Mouse (Mus musculus): ENCODE measurements around the gene Fam166a. TPM values are rescaled to one million over a fixed set of nuclear protein-coding genes. Genes with fewer than 3 reads are reported as not detected.

Gene Fam166a
- polyA plus RNA-seq, 1 experiment from 2014 or later, result 1.6 TPM

- ATAC-seq (ENCODE audit: low FRiP score, low read depth), result peak; percentile 14
- WGBS, result under 1% methylated on average over 6 of the region's 6 CpGs
Measured at GRCm38 (mm10) chr2:25177685-25178084, 40.9 kb upstream of the Fam166a start.

DNA sequence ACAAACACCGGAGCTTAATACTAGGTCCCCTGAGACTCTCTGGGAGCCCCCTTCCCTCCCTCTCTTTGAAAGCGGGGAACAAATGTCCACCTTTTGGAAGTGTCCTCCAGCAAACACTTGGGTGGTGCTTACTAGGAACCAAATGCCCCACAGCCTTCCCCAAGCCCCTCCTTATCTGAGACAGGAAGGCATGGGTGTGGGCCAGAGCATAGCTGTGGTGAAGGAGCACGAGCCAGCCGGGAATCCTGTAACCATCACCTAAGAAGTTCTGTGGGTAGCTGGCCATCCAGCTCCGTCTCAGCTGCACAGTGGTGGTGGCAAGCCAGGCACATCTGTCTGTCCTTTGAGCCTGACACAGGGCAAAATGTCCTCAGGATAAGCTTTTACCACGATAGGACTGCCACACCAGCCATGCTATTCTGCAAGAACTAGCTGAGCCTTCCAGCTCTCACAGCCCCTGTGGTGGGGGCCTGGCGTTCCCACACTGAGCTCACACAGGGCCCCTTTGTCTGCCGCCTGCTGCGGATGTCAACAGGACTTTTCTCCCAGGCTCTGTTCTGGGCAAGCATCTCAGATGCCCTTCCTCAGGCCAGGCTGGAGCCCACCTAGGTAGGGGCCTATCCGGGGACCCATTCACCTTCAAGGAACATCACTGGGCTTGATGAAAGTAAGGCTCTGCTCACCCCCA is 40.1 kb upstream of the Fam166a start:
- ATAC-seq (ENCODE audit: low FRiP score, low read depth), result no peak
- 0 out of 2 replicates have a peak, but pooled peaks cover 12% of the 10 kb centered on the region for H3K27me3 ChIP-seq
- WGBS, result 18% methylated on average over 10 of the region's 10 CpGs
- peak overlapping the region; percentile 85 for H3K27ac ChIP-seq (replicated peaks)
- H3K4me3 ChIP-seq, result peak overlapping the region; percentile 18
- H3K9ac ChIP-seq (replicated peaks), result peak overlapping the region; percentile 51
- H3K9me3 ChIP-seq, result no peaks in the 10 kb centered on the region
- peak overlapping the region; percentile 42 for H3K4me2 ChIP-seq (replicated peaks)
- no peaks in the 10 kb centered on the region for H3K36me3 ChIP-seq
- peaks cover 67% of the 10 kb centered on the region for H3K4me1 ChIP-seq

More at GRCm38 (mm10) chr2:25177685-25178084, 40.9 kb upstream of the Fam166a start:
- peak overlapping the region; percentile 25 for H3K4me3 ChIP-seq
- H3K4me1 ChIP-seq, result peaks cover 62% of the 10 kb centered on the region
- peak overlapping the region; percentile 42 for H3K4me2 ChIP-seq (replicated peaks)
- H3K9me3 ChIP-seq, result no peaks in the 10 kb centered on the region
- peak overlapping the region; percentile 51 for H3K9ac ChIP-seq (replicated peaks)
- peak overlapping the region; percentile 85 for H3K27ac ChIP-seq (replicated peaks)
- H3K27me3 ChIP-seq, result 0 out of 2 replicates have a peak, but pooled peaks cover 12% of the 10 kb centered on the region
- H3K36me3 ChIP-seq, result no peaks in the 10 kb centered on the region

- no peaks in the 10 kb centered on the region for H3K9me3 ChIP-seq
- 0 out of 2 replicates have a peak, but pooled peaks cover 3% of the 10 kb centered on the region for H3K36me3 ChIP-seq
- peak overlapping the region; percentile 63 for H3K27ac ChIP-seq (replicated peaks)
- peak overlapping the region; percentile 75 for H3K4me2 ChIP-seq (replicated peaks)
- H3K4me1 ChIP-seq, result peaks cover 76% of the 10 kb centered on the region
- 42% methylated on average over 15 of the region's 15 CpGs for WGBS
- peak overlapping the region; percentile 85 for H3K4me3 ChIP-seq
- H3K9ac ChIP-seq (replicated peaks), result peak overlapping the region; percentile 48
- H3K27me3 ChIP-seq, result 0 out of 2 replicates have a peak, but pooled peaks cover 12% of the 10 kb centered on the region
- ATAC-seq (ENCODE audit: low FRiP score, low read depth), result no peak; the same call in 1 of the 2 replicates
Measured at GRCm38 (mm10) chr2:25179566-25180217, 38.9 kb upstream of the Fam166a start.

GRCm38 (mm10) chr2:25180478-25180903 is 38.1 kb upstream of the Fam166a start, which contains the start of gene Nrarp:
Gene Nrarp (plus strand): TSS chr2:25180758.
- peak within 1 kb of the TSS; percentile 85 for H3K4me3 ChIP-seq
- H3K9ac ChIP-seq (replicated peaks), result peak within 1 kb of the TSS; percentile 86
- H3K4me2 ChIP-seq (replicated peaks), result peak within 1 kb of the TSS; percentile 75
- H3K27ac ChIP-seq (replicated peaks), result peak within 1 kb of the TSS; percentile 98
- no peaks in the 10 kb centered on the region for H3K9me3 ChIP-seq
- 0 out of 2 replicates have a peak, but pooled peaks cover 12% of the 10 kb centered on the region for H3K27me3 ChIP-seq
- peak; percentile 81 for ATAC-seq (ENCODE audit: low FRiP score, low read depth)
- H3K4me1 ChIP-seq, result peaks cover 76% of the 10 kb centered on the region
- WGBS, result under 1% methylated on average over 35 of the region's 35 CpGs
- 0 out of 2 replicates have a peak, but pooled peaks cover 5% of the 10 kb centered on the region for H3K36me3 ChIP-seq

- ATAC-seq (ENCODE audit: low FRiP score, low read depth), result peak; percentile 13
- H3K9ac ChIP-seq (replicated peaks), result peak overlapping the region; percentile 86
- peak overlapping the region; percentile 98 for H3K27ac ChIP-seq (replicated peaks)
- peaks cover 72% of the 10 kb centered on the region for H3K4me1 ChIP-seq
- 0 out of 2 replicates have a peak, but pooled peaks cover 12% of the 10 kb centered on the region for H3K27me3 ChIP-seq
- peak overlapping the region; percentile 85 for H3K4me3 ChIP-seq
- under 1% methylated on average over 100 of the region's 100 CpGs for WGBS
- H3K4me2 ChIP-seq (replicated peaks), result peak overlapping the region; percentile 75
- no peaks in the 10 kb centered on the region for H3K9me3 ChIP-seq
- 0 out of 2 replicates have a peak, but pooled peaks cover 5% of the 10 kb centered on the region for H3K36me3 ChIP-seq
Measured at GRCm38 (mm10) chr2:25180973-25181890, 37.3 kb upstream of the Fam166a start.

DNA sequence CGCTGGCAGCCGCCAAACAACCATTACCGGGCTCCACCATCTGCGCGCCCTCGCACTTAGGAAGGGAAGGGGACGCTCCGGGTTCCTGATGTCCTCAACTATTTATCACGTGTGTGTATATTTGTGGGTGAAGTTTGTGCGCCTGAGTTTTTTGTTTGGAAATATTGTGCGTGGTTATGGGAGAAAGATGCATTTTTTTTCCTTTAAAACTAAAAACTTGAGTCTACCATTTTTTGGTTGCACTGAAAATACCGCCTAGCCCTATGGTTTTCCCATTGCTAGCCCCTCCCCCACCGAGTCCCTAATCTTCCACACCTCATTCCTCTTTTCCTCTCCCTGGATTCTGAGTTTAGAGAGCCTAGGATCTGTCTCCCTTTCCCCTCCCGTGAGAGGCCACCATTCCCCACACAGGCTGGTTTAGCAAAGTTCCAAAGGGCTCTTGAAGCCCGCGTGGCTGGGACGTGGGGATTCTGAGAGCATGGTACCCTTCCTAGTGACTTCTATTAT is 36.6 kb upstream of the Fam166a start:
- no peak for ATAC-seq (ENCODE audit: low FRiP score, low read depth)
- H3K9me3 ChIP-seq, result no peaks in the 10 kb centered on the region
- peak overlapping the region; percentile 86 for H3K9ac ChIP-seq (replicated peaks)
- peaks cover 72% of the 10 kb centered on the region for H3K4me1 ChIP-seq
- H3K27ac ChIP-seq (replicated peaks), result peak overlapping the region; percentile 98
- H3K4me3 ChIP-seq, result peak overlapping the region; percentile 85
- 0 out of 2 replicates have a peak, but pooled peaks cover 8% of the 10 kb centered on the region for H3K27me3 ChIP-seq
- under 1% methylated on average over 17 of the region's 17 CpGs for WGBS
- peak overlapping the region; percentile 75 for H3K4me2 ChIP-seq (replicated peaks)
- 0 out of 2 replicates have a peak, but pooled peaks cover 5% of the 10 kb centered on the region for H3K36me3 ChIP-seq

GRCm38 (mm10) chr2:25182664-25183063 is 35.9 kb upstream of the Fam166a start:
- Histone ChIP-seq H3K27me3 (0 out of 2 replicates have a peak, but pooled peaks cover 9% of the 10 kb centered on the region), H3K27ac (replicated peaks) (peak overlapping the region; percentile 98), H3K36me3 (0 out of 2 replicates have a peak, but pooled peaks cover 5% of the 10 kb centered on the region), H3K9ac (replicated peaks) (peak overlapping the region; percentile 46), H3K9me3 (no peaks in the 10 kb centered on the region), H3K4me3 (peak overlapping the region; percentile 85), H3K4me1 (peaks cover 66% of the 10 kb centered on the region), H3K4me2 (replicated peaks) (peak overlapping the region; percentile 75)
- ATAC-seq (ENCODE audit: low FRiP score, low read depth), result no peak
- WGBS, result 3% methylated on average over 6 of the region's 6 CpGs

GRCm38 (mm10) chr2:25183336-25183735 is 35.2 kb upstream of the Fam166a start:
- 74% methylated on average over 2 of the region's 2 CpGs for WGBS
- peak overlapping the region; percentile 75 for H3K4me2 ChIP-seq (replicated peaks)
- H3K9me3 ChIP-seq, result no peaks in the 10 kb centered on the region
- no peak overlapping the region for H3K9ac ChIP-seq (replicated peaks)
- H3K4me3 ChIP-seq, result peak overlapping the region; percentile 85
- 0 out of 2 replicates have a peak, but pooled peaks cover 5% of the 10 kb centered on the region for H3K36me3 ChIP-seq
- 0 out of 2 replicates have a peak, but pooled peaks cover 9% of the 10 kb centered on the region for H3K27me3 ChIP-seq
- peak overlapping the region; percentile 98 for H3K27ac ChIP-seq (replicated peaks)
- no peak for ATAC-seq (ENCODE audit: low FRiP score, low read depth)
- H3K4me1 ChIP-seq, result peaks cover 60% of the 10 kb centered on the region

- Histone ChIP-seq H3K4me1 (peaks cover 49% of the 10 kb centered on the region), H3K4me2 (replicated peaks) (peak overlapping the region; percentile 75), H3K36me3 (0 out of 2 replicates have a peak, but pooled peaks cover 5% of the 10 kb centered on the region), H3K9ac (replicated peaks) (no peak overlapping the region), H3K4me3 (peak overlapping the region; percentile 46; the same call in 1 of the 2 replicates), H3K27ac (replicated peaks) (peak overlapping the region; percentile 98), H3K9me3 (no peaks in the 10 kb centered on the region), H3K27me3 (0 out of 2 replicates have a peak, but pooled peaks cover 6% of the 10 kb centered on the region)
- 92% methylated on average over 7 of the region's 7 CpGs for WGBS
- ATAC-seq (ENCODE audit: low FRiP score, low read depth), result no peak
Measured at GRCm38 (mm10) chr2:25184496-25184895, 34.0 kb upstream of the Fam166a start.

DNA sequence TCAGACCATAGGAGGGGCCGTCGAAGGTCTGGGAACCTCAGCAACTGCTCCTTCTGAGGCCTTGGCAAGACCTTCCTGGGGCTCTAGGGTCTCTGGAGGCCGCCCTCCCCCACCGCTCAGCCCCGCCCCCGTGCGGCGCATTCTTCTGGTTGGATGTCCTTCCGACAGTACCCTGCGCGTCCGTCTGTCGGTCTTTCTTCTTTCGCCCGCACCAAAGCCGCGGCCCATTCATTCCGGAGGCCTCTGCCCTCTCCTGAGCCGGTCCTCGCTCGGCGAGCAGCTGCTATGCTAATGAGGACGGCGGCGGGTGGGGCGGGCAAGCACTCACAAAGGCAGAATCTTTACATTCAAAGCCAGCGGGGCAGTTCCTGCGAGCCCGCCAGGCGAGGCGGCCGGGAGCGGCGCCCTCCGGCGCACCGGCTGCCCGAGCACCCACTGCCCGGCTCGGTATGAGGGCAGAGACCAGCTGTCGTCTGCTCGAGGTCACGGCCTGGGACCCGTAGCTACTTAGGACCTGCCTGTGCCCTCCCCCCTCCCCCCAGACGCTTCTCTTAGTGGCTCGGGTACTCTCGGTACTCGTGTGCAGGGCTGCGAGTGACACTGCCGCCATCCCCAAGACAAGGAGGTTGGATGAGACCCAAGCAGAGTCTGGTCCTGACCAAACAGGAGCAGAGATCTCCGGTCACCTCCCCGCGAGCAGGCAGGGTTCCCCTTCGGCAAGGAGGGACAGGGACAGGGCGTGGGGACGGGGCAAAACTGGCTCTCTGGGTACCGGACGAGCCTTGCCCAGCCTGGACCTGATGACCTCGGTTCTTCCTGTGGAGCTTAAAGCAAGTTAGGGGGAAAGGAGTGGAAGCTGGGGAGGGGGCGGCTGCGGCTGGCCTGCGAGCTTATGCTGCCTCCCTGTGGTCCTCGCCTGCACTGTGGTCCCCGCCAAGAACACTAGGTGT is 32.6 kb upstream of the Fam166a start:
- Histone ChIP-seq H3K4me1 (peaks cover 40% of the 10 kb centered on the region), H3K9ac (replicated peaks) (peak overlapping the region; percentile 68), H3K27me3 (0 out of 2 replicates have a peak, but pooled peaks cover 5% of the 10 kb centered on the region), H3K4me2 (replicated peaks) (peak overlapping the region; percentile 75), H3K27ac (replicated peaks) (peak overlapping the region; percentile 98), H3K36me3 (0 out of 2 replicates have a peak, but pooled peaks cover 5% of the 10 kb centered on the region), H3K4me3 (peak overlapping the region; percentile 46), H3K9me3 (no peaks in the 10 kb centered on the region)
- WGBS, result 1% methylated on average over 61 of the region's 64 CpGs
- ATAC-seq (ENCODE audit: low FRiP score, low read depth), result peak; percentile 83
